Mouse (Mus musculus): ENCODE measurements around the gene Slc25a13.

- TF ChIP-seq CTCF (IDR thresholded peaks at IDR 0.05; ENCODE audit: low read depth) (no peak), EP300 (IDR thresholded peaks at IDR 0.05; ENCODE audit: low read depth) (no peak)
Measured at GRCm38 (mm10) chr6:6186468-6186867, 30.5 kb downstream of the Slc25a13 start.
